Mouse (Mus musculus) gastrocnemius, postnatal 4 days (tissue): ENCODE measurements at regions not wholly inside any gene's neighbourhood (a gene's known extent, or its start where the extent isn't known, plus 50 kb on each side); places are given as distances from the start of the nearest gene placed in this dataset.

Experiments used
- DNase-seq, 2 experiments: peaks; one replicate each; pipeline ENCODE4 v3.0.0; 2021 to 2022; ENCODE audit warnings: low spot score in 2 of 2, mixed read lengths in 2 of 2

DNA sequence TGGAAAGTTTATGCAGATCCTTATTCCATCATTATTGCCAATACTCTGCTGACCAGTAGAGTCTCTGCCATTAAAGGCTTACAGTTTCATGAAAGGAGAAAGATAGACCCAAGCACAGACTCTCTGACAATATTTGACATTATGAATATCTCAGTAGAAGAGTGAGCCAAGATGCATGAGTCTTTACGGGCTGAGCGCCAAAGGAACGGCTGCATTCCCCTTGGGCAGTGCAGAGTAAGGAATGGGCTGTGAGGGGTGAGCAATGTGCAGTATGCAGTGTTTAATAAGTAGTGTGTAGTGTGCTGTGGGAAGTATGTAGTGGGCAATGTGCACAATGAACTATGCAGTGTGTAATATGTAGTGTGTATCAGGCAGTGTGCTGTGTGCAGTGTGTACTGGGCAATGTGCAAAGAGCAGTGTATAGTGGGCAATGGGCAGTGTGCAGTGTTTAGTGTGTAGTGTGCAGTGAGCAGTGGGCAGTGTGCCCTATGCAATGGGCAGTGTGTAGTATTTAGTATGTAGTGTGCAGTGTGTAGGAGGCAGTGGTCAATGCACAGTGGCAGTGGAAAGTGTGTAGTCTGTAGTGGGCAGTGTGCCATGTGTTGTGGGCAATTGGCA is 671.8 kb downstream of the 5730522E02Rik start:
- peak in 1 of 2 experiments; percentile 40 for DNase-seq

- no peak for DNase-seq
Measured at GRCm38 (mm10) chr11:25536069-25536468, 674.5 kb downstream of the 5730522E02Rik start.

GRCm38 (mm10) chr11:25533081-25533480 is 677.5 kb downstream of the 5730522E02Rik start:
- no peak for DNase-seq

DNA sequence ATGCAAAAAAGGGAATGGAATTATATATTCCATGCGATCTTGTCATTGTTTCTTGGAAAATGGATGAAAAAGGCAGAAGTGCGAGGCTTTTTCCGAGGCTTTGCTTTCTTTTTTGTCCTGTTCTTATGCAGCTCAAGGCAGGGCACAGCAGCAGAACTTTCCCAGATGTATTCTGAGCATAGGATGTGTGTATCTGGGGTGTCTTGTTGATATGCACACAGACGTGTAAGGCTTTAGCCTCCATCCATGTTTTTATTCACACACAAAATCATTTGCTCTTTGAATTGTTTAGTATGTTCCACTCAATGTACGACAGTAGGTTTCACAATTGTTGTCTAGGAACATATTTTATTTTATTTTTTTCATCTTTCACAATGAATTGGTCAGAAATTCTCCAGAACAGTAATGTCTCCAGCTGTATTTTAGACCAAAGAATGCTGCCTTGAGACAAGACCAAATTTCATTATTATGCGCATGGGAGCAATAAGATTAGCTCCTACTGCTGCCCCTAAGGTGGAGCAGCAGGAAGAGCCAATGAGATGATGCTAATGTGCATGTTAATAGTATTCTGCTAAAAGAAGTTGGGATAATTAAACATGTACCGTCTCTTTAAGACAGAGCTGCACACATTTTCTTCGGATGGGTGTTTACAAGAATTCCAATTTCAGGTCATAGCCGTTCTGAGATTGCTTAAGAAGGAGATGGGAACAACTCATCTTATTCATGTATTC is 678.7 kb downstream of the 5730522E02Rik start:
- DNase-seq, result no peak

DNA sequence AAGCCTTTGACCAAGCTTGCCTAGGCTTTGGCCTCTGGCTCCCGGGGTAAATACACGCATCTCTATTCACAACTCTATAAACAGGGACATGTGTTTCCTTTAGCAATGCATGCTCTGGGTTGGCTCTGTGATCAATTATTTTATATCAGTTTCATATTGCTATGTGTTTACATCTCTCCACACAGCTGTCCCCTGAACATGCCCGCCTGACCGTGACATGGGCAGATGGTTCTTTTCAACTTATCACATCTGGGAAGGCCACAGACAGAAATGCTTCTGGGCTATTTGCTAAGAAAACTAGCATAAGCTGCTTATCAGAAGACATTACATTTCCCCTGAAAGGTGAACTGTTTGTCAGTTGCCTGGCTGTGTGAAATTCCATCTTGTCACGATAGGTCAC is 682.5 kb downstream of the 5730522E02Rik start:
- DNase-seq, result no peak

- no peak for DNase-seq
Measured at GRCm38 (mm10) chr11:25518903-25519302, 691.7 kb downstream of the 5730522E02Rik start.

DNA sequence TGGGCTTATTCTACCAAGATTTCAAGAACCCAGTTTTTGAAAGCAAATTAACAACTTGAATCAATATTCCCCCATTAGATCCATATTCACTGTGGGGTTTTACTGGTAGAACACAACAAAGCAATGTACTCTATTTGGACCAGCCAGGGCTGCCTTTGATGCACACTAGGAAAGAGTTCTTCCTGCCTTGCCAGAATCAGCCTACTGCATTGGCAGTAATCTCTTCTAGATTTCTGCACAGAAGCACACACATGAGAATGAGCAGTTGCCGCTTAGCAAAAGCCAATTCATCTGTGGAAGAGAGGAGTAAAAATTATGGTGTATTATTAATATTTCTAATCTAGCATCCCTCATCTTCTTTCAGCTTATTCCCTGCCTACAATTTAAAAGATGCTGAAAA is 692.4 kb downstream of the 5730522E02Rik start:
- no peak for DNase-seq

- no peak for DNase-seq
Measured at GRCm38 (mm10) chr11:25505500-25505899, 705.1 kb downstream of the 5730522E02Rik start.

DNA sequence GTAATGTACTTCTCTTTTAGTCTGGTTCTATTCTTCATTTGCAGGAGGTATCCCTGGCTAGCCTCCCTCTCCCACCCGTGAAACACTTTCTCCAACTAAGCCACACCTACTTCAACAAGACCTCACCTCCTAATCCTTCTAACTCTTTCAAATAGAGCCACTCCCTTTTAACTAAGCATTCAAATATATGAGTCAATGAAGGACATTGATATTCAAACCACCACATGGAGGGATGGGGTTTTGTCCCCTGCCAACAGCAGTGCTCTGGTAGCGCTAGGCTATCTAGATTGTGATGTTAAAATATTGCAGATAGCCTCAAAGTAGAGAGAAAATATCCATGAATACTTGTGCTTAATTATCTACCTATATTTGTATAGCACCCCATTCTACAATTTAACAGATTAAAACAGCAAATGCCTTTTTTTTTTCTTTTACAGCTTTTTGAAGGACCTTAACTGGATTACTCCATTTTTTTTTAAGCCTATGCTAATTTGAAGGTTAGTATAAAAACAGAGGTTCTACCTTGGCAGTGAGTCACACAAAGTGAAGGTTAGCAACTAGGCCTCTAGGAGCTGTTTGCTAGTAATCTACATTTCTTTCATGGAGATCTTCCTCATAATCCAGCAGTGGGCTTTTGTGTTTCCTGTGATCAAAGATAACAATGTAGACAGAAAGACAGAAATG is 736.7 kb downstream of the 5730522E02Rik start:
- no peak for DNase-seq

DNA sequence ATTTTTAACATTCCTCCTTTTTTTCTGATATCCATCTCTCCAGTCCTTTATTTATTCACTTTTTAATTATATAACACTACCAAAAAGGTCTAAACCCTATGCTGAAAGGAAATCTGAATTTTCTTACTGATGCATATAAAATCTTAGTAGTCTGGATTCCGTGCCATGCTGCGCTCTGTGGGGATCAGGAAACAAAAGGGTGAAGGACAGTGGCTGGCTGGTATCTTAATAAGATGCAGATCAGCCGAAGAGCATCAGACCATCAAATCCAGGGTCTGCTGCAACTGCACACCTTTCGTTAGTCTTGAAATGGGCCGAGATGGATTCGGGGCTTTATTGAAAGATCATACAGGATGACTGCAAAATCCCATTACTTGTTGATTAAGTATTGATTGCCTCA is 740.7 kb downstream of the 5730522E02Rik start:
- no peak for DNase-seq

GRCm38 (mm10) chr11:25437206-25437605 is 773.4 kb downstream of the 5730522E02Rik start:
- no peak for DNase-seq

DNA sequence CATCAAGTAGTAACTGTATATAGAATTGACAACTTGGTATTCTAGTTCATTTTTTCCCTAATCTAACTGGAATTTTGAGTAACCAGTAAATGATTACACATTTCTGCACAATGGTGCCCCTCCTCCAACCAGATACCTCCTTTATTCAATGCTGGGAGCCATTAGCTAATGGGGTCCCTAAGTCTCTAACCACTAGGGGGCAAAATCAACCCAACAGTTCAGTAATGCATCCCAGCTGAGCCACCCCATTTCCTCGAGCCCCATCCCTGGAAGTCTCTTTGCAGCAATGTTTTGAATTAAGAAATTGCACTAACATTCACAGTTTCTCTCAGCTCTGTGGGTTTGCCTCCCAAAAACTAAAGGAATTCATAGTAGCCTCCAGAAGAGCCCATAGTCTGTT is 774.9 kb downstream of the 5730522E02Rik start:
- DNase-seq, result no peak

DNA sequence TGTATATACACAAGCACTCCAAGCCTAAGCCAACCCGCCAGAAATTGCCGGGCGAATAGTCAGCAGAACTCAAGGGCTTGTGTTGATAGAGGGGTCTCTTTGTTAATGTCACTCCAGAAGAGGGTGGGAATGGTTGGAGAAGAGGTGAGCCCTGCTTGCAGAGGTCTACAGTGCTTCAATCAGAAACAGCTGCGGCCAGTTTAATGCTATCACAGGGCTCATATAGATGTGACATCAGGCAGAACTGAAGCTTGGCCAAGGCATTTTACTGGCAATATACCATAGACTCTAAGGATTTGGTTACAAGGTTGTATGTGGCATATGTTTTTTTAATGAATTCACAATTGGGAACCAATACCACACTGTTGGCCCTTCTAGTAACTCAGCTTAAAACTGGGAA is 787.4 kb downstream of the 5730522E02Rik start:
- DNase-seq, result no peak

- no peak for DNase-seq
Measured at GRCm38 (mm10) chr11:25421486-25421885, 789.1 kb downstream of the 5730522E02Rik start.

GRCm38 (mm10) chr11:25410403-25411090 is 800.0 kb downstream of the 5730522E02Rik start:
- DNase-seq, result no peak

GRCm38 (mm10) chr11:25391649-25392048 is 818.9 kb downstream of the 5730522E02Rik start:
- DNase-seq, result no peak

DNA sequence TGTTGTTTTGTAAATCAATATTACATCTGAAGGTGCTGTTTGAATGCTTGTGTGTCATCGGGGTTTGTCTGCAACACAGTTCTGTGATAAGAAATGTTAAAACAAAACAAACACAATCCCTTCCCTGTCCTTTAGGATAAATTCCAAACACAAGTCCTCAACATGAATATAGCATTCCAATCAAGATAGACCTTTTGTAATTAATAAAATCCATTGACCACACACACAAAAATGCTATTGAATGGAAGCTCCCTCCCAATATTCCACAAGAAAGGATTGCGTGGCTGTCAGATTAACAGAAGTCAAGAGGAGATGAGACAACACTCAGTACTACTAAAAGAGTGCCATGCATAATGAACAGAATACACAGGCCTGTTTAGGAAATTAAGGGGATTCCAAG is 843.5 kb downstream of the 5730522E02Rik start:
- DNase-seq, result no peak

GRCm38 (mm10) chr11:25365433-25365832 is 845.1 kb downstream of the 5730522E02Rik start:
- no peak for DNase-seq

DNA sequence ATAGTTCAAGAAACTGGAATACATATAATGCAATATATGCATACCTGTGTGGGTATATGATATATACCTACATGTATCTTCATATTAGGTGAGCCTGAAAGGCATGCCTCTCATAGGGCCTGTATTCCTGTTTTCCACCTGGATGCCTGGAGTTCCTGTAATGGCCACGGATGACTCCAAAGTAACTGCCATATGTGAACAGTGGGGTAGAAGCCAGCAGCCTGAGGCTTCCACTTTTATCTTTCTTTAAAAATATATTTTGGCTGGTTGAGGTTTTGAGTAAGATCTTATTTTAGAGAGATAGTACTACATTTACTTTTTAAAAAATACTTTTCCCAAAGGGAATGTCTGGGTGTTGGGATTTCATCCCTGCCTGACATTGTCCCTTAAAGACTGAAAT is 850.8 kb downstream of the 5730522E02Rik start:
- DNase-seq, result no peak

DNA sequence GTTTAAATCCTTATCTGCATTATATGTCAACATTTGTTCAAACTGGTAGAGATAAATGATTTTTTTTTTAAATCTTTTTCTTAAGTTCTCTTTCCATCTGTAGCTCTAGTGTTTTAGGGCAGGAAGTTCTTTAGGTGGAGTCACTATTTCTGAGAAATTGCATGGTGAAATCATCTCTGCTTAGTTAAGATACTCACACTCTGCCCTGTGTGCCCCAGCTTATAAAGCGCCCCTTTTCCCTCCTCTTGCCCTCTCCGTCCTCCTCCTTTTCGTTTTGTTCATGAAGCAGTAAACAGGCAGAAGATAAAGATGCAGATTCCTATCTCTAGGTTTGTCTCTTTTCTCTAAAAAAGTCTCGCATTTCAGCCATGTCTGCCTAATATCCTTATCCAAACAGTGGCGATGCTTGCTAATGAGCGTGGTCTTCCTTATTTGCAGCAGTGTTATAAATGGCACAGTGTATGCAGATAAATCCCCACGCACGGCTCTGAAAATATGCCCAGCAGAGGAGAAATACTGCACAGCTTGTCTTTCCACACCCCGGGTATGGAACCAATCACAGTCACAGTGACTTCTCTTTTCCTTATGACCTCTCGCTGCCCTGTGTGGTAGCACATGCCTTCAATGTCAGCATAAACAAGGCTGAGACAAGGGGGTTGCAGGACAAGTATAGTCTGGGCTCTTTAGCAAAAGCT is 852.7 kb downstream of the 5730522E02Rik start:
- no peak for DNase-seq
